Mouse (Mus musculus) bone marrow macrophage, adult 2 months (primary cell): ENCODE data around the gene Zfp275. TPM values are rescaled to one million over a fixed set of nuclear protein-coding genes. Genes with fewer than 3 reads are reported as not detected.
"Not testable (repeated sequence)": the region's sequence is repeated elsewhere in the genome, so short reads cannot be mapped to it uniquely, and the experiment has no call there.

Source experiments
- H3K27ac ChIP-seq: 2 replicates; pipeline ENCODE4 v1.5.1; 2012; ENCODE audit warnings: low read depth, low read length; ENCODE audit not compliant: insufficient read depth
- H3K4me1 ChIP-seq: 2 replicates; pipeline ENCODE4 v1.6.1; 2012; ENCODE audit warnings: low read length; ENCODE audit not compliant: control insufficient read depth, insufficient read depth
- H3K4me3 ChIP-seq: 2 replicates; pipeline ENCODE4 v1.5.1; 2012; ENCODE audit warnings: mild to moderate bottlenecking, low read length, moderate library complexity; ENCODE audit not compliant: insufficient read depth
- CTCF ChIP-seq: IDR thresholded peaks from 2 replicates; pipeline ENCODE4 v1.5.1; 2012; ENCODE audit warnings: low read depth, mild to moderate bottlenecking, low read length, moderate library complexity
- POLR2A ChIP-seq: IDR thresholded peaks from 2 replicates; pipeline ENCODE4 v1.6.1; 2012; ENCODE audit warnings: mild to moderate bottlenecking, low read depth, low read length, borderline replicate concordance
- polyA plus RNA-seq: library from polyadenylated mRNA; stranded (reverse); fragments of >200 nt; gene quantifications from 2 replicates; pipeline ENCODE4 v1.2.4, GENCODE M21; 2012; ENCODE audit not compliant: missing spikeins, insufficient read depth, insufficient read length

Gene Zfp275
- 7.4 and 8.3 TPM in 2 replicates for polyA plus RNA-seq

GRCm38 (mm10) chrX:73342483-73342895 is at the start of gene Zfp275:
TSS of gene Zfp275 (plus strand) at chrX:73342621.
- Histone ChIP-seq H3K4me3 (peak within 1 kb of the TSS; percentile 99), H3K27ac (peak within 1 kb of the TSS; percentile 53), H3K4me1 (peaks cover 6% of the 10 kb centered on the region; the same call in 1 of the 2 replicates)
- TF ChIP-seq CTCF (no peak), POLR2A (no peak)

- H3K4me3 ChIP-seq, H3K4me1 ChIP-seq, H3K27ac ChIP-seq: not testable (repeated sequence)
These were observed 49.5 kb upstream of the Zfp275 start, which contains the start of the genes Xlr5a and Xlr5c for GRCm38 (mm10) chrX:73292876-73293275. TSS of gene Xlr5a (minus strand) at chrX:73292976. TSS of gene Xlr5c (minus strand) at chrX:73292976.

GRCm38 (mm10) chrX:73295745-73296144 is 46.7 kb upstream of the Zfp275 start:
- H3K4me1 ChIP-seq, H3K4me3 ChIP-seq, H3K27ac ChIP-seq: not testable (repeated sequence)

- Histone ChIP-seq H3K27ac (no peak overlapping the region), H3K4me3 (no peak overlapping the region), H3K4me1 (no peaks in the 10 kb centered on the region)
- TF ChIP-seq POLR2A (no peak), CTCF (no peak)
These were observed 29.9 kb upstream of the Zfp275 start for GRCm38 (mm10) chrX:73312522-73312921.

GRCm38 (mm10) chrX:73321029-73321428 is 21.4 kb upstream of the Zfp275 start:
- no peak for TF ChIP-seq CTCF
- no peak for TF ChIP-seq POLR2A
- Histone ChIP-seq H3K4me1 (no peaks in the 10 kb centered on the region), H3K4me3 (no peak overlapping the region), H3K27ac (no peak overlapping the region)

- TF ChIP-seq CTCF (no peak), POLR2A (no peak)
- H3K27ac ChIP-seq = no peak overlapping the region
- no peaks in the 10 kb centered on the region for H3K4me1 ChIP-seq
- H3K4me3 ChIP-seq = no peak overlapping the region
These were observed 15.2 kb upstream of the Zfp275 start for GRCm38 (mm10) chrX:73327215-73327614.

- Histone ChIP-seq H3K27ac (no peak overlapping the region), H3K4me3 (no peak overlapping the region), H3K4me1 (no peaks in the 10 kb centered on the region)
- no peak for TF ChIP-seq POLR2A
- TF ChIP-seq CTCF = no peak
These were observed 8.9 kb upstream of the Zfp275 start for GRCm38 (mm10) chrX:73333548-73333947.

- TF ChIP-seq POLR2A (no peak), CTCF (no peak)
- no peaks in the 10 kb centered on the region for H3K4me1 ChIP-seq
- no peak within 1 kb of the TSS for H3K4me3 ChIP-seq
- H3K27ac ChIP-seq = no peak within 1 kb of the TSS
These were observed 5.7 kb upstream of the Zfp275 start, which contains the start of gene Gm45015 for GRCm38 (mm10) chrX:73336740-73337139. TSS of gene Gm45015 (minus strand) at chrX:73336840.

- H3K4me1 ChIP-seq = peaks cover 6% of the 10 kb centered on the region; the same call in 1 of the 2 replicates
- H3K27ac ChIP-seq = no peak overlapping the region
- H3K4me3 ChIP-seq = no peak overlapping the region
- TF ChIP-seq CTCF (no peak), POLR2A (no peak)
These were observed 948 bp upstream of the Zfp275 start for GRCm38 (mm10) chrX:73341473-73341872.

GRCm38 (mm10) chrX:73342068-73342467 is 353 bp upstream of the Zfp275 start:
- no peak overlapping the region for H3K27ac ChIP-seq
- H3K4me3 ChIP-seq = peak overlapping the region; percentile 10; the same call in 1 of the 2 replicates
- no peak for TF ChIP-seq POLR2A
- peaks cover 6% of the 10 kb centered on the region; the same call in 1 of the 2 replicates for H3K4me1 ChIP-seq

- Histone ChIP-seq H3K4me3 (peak overlapping the region; percentile 99), H3K27ac (peak overlapping the region; percentile 53), H3K4me1 (peaks cover 6% of the 10 kb centered on the region; the same call in 1 of the 2 replicates)
- TF ChIP-seq CTCF = no peak
- TF ChIP-seq POLR2A = no peak
These were observed 717 bp downstream of the Zfp275 start for GRCm38 (mm10) chrX:73342941-73343735.
